Mouse (Mus musculus): Measurements from ENCODE around the gene Pbx4. TPM values are rescaled to one million over a fixed set of nuclear protein-coding genes. Genes with fewer than 3 reads are reported as not detected.

Pbx4 gene
- polyA plus RNA-seq, 1 experiment from 2014 or later: 47.7 TPM

DNA sequence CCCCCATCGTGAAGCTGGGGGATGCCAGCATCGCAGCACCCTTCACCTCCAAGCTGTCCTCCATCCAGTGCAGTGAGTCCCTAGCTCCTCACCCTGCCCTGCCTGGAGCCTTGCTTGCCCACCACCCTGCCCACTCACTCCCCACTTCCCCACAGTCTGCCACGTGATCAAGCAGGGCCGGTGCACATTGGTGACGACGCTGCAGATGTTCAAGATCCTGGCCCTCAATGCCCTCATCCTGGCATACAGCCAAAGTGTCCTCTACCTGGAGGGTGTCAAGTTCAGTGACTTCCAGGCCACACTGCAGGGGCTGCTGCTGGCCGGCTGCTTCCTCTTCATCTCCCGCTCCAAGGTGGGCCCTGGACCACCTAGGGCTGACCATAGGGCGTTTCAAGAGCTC, 26.8 kb upstream of the Pbx4 start:
- H3K27me3 ChIP-seq (replicated peaks; ENCODE audit: control insufficient read depth, insufficient read depth, low read length): no peaks in the 10 kb centered on the region
- 95% methylated on average over 9 of the region's 9 CpGs for WGBS
- no peak overlapping the region for H3K4me2 ChIP-seq (ENCODE audit: low read length)
- no peaks in the 10 kb centered on the region for H3K9me3 ChIP-seq (replicated peaks; ENCODE audit: control insufficient read depth, low read length)
- no peaks in the 10 kb centered on the region for H3K4me1 ChIP-seq (ENCODE audit: control insufficient read depth, insufficient read depth, low read length)
- H3K27ac ChIP-seq (ENCODE audit: low read depth, low read length): no peak overlapping the region
- ATAC-seq: no peak
- H3K4me3 ChIP-seq (ENCODE audit: low read depth, low read length): no peak overlapping the region
- no peak for DNase-seq (ENCODE audit: low spot score)
- no peak overlapping the region for H3K9ac ChIP-seq (ENCODE audit: low read length)
- H3K36me3 ChIP-seq (ENCODE audit: control insufficient read depth, insufficient read depth, low read length): peaks cover 75% of the 10 kb centered on the region

DNA sequence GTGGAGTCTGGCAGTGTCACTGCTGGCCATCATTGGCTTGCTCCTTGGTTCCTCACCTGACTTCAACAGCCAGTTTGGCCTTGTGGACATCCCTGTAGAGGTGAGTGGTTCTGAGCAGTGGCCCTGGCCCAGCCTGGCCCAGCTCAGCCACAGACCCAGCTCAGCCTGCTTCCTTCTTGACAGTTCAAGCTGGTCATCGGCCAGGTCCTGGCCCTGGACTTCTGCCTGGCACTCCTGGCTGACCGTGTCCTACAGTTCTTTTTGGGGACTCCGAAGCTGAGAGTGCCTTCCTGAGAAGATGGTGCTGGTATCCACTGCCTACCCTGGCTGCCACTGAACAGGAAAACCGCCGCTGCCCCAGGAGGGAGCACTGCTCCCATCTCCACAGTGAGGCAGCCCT, 25.1 kb upstream of the Pbx4 start:
- Histone ChIP-seq H3K4me1 (ENCODE audit: control insufficient read depth, insufficient read depth, low read length) (no peaks in the 10 kb centered on the region), H3K9ac (ENCODE audit: low read length) (no peak overlapping the region), H3K4me2 (ENCODE audit: low read length) (no peak overlapping the region), H3K9me3 (replicated peaks; ENCODE audit: control insufficient read depth, low read length) (no peaks in the 10 kb centered on the region), H3K4me3 (ENCODE audit: low read depth, low read length) (no peak overlapping the region), H3K36me3 (ENCODE audit: control insufficient read depth, insufficient read depth, low read length) (peaks cover 67% of the 10 kb centered on the region), H3K27me3 (replicated peaks; ENCODE audit: control insufficient read depth, insufficient read depth, low read length) (no peaks in the 10 kb centered on the region), H3K27ac (ENCODE audit: low read depth, low read length) (no peak overlapping the region)
- ATAC-seq: no peak
- 94% methylated on average over 5 of the region's 5 CpGs for WGBS
- no peak for DNase-seq (ENCODE audit: low spot score)

DNA sequence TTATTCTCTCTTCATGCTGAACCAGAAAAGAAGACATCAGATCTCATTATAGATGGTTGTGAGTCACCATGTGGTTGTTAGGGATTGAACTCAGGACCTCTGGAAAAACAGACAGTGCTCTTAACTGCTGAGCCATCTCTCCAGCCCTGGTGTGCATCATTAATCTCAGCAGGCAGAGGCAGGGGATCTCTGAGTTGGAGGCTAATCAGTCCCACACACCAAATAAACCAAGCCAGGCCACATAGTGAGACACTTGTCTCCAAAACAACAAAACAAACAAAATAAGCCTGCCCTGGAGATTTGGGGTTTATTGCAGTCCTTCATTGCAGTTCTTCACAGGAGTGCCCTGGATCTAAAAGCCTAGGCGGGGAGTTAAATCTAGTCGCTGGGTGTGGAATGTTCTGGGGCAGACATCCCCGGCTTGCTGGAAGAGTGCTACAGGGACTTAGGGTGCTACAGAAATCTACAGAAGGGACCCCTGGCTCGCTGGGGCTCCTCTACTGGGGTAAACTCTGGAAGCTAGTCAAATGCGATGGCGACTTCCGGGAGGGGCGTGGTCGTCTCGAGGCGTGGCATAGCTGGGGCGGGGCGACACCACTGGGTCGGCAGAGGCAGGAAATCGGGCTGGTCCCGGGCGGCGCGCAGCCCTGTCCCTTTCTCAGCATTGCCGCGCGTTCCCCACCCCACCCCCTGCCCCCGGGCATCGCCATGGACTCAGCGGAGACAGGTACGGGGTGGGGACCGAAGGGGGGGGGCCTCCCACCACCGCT, 24.0 kb upstream of the Pbx4 start, which contains the start of gene Gmip:
Gene Gmip, plus strand, starts transcription at position 586 of the 770 bp plus-strand sequence.
- Histone ChIP-seq H3K4me3 (ENCODE audit: low read depth, low read length) (peak within 1 kb of the TSS; percentile 43), H3K27ac (ENCODE audit: low read depth, low read length) (peak within 1 kb of the TSS; percentile 45; the same call in 1 of the 2 replicates), H3K4me2 (ENCODE audit: low read length) (peak within 1 kb of the TSS; percentile 60), H3K27me3 (replicated peaks; ENCODE audit: control insufficient read depth, insufficient read depth, low read length) (no peaks in the 10 kb centered on the region), H3K9me3 (replicated peaks; ENCODE audit: control insufficient read depth, low read length) (no peaks in the 10 kb centered on the region), H3K9ac (ENCODE audit: low read length) (peak within 1 kb of the TSS; percentile 57), H3K36me3 (ENCODE audit: control insufficient read depth, insufficient read depth, low read length) (peaks cover 62% of the 10 kb centered on the region), H3K4me1 (ENCODE audit: control insufficient read depth, insufficient read depth, low read length) (no peaks in the 10 kb centered on the region)
- ATAC-seq (peak; percentile 76), DNase-seq (ENCODE audit: low spot score) (peak; percentile 72)
- WGBS: 6% methylated on average over 26 of the region's 28 CpGs

DNA sequence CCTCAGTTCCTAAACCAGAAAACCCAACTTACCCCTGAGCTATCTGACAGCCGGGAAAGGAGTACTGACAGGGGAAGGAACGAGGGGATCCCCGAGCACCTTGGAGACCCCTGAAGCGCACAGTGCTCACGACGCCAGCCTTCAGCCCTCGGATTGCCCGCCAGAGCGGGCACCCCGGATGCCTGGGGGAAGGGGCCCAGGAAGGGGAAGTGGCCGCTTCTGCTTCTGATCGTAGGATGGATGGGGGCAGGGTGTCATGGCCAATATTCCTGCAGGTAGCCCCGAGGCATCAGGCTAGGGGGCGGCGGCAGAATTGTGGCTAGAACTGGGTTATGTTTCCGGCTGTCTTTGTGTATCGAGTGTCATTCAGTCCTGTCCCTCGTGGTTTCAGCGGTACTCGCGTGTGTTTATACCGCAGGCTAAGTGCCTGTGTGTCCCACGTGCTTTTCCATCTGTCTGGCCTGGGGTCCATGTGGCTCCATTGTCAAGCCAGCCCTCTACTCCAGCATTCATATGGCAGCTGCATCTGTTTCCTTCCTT, 23.4 kb upstream of the Pbx4 start:
- H3K9ac ChIP-seq (ENCODE audit: low read length): peak overlapping the region; percentile 57
- DNase-seq (ENCODE audit: low spot score) (peak; percentile 72), ATAC-seq (peak; percentile 80)
- peak overlapping the region; percentile 60 for H3K4me2 ChIP-seq (ENCODE audit: low read length)
- H3K4me3 ChIP-seq (ENCODE audit: low read depth, low read length): peak overlapping the region; percentile 43
- no peaks in the 10 kb centered on the region for H3K9me3 ChIP-seq (replicated peaks; ENCODE audit: control insufficient read depth, low read length)
- H3K36me3 ChIP-seq (ENCODE audit: control insufficient read depth, insufficient read depth, low read length): peaks cover 61% of the 10 kb centered on the region
- peak overlapping the region; percentile 45; the same call in 1 of the 2 replicates for H3K27ac ChIP-seq (ENCODE audit: low read depth, low read length)
- H3K27me3 ChIP-seq (replicated peaks; ENCODE audit: control insufficient read depth, insufficient read depth, low read length): no peaks in the 10 kb centered on the region
- WGBS: 3% methylated on average over 23 of the region's 23 CpGs
- no peaks in the 10 kb centered on the region for H3K4me1 ChIP-seq (ENCODE audit: control insufficient read depth, insufficient read depth, low read length)

DNA sequence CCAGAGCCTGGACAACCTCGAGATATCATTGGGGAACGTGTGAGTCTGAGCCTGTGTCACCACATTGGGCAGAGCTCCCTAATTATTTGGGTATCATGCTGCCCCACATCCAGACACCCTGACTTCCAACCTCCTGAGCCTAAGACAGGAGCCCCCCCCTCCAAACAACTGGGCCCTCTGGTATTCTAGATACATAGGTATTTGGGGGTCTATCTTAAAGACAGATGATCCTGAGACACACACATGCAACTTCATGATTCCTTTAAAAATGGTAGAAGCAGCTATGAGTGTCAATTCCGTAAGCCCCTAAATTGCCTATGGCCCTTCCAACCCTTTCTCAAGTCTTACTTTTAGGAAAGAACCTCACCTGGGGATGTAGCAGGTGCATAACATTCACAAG, 22.5 kb upstream of the Pbx4 start:
- WGBS: 69% methylated on average over 3 of the region's 3 CpGs
- 0 out of 2 replicates have a peak overlapping the region, but pooled peaks have one; percentile 14 for H3K9ac ChIP-seq (ENCODE audit: low read length)
- ATAC-seq (no peak), DNase-seq (ENCODE audit: low spot score) (no peak)
- peak overlapping the region; percentile 43; the same call in 1 of the 2 replicates for H3K4me3 ChIP-seq (ENCODE audit: low read depth, low read length)
- no peak overlapping the region; the same call in 1 of the 2 replicates for H3K27ac ChIP-seq (ENCODE audit: low read depth, low read length)
- H3K9me3 ChIP-seq (replicated peaks; ENCODE audit: control insufficient read depth, low read length): no peaks in the 10 kb centered on the region
- H3K36me3 ChIP-seq (ENCODE audit: control insufficient read depth, insufficient read depth, low read length): peaks cover 62% of the 10 kb centered on the region
- no peaks in the 10 kb centered on the region for H3K27me3 ChIP-seq (replicated peaks; ENCODE audit: control insufficient read depth, insufficient read depth, low read length)
- no peaks in the 10 kb centered on the region for H3K4me1 ChIP-seq (ENCODE audit: control insufficient read depth, insufficient read depth, low read length)
- peak overlapping the region; percentile 60 for H3K4me2 ChIP-seq (ENCODE audit: low read length)

DNA sequence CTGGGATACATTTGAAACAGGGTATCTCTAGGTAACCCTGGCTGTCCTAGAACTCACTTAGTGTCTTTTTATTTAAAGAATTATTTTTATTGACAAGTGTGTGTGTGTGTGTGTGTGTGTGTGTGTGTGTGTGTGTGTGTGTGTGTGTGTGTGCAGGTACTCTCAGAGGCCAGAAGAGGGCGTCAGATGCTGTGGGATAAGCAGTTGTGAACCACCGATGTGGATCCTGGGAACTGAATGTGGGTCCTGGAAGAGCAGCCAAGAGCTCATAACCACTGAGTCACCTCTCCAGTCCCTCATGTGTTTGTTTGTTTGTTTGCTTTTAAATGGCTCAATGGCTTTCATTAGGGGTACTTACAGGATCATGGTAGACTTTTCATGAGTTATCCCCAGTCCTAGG, 17.4 kb upstream of the Pbx4 start:
- DNase-seq (ENCODE audit: low spot score) (no peak), ATAC-seq (no peak)
- no peaks in the 10 kb centered on the region for H3K4me1 ChIP-seq (ENCODE audit: control insufficient read depth, insufficient read depth, low read length)
- no peak overlapping the region for H3K27ac ChIP-seq (ENCODE audit: low read depth, low read length)
- H3K4me3 ChIP-seq (ENCODE audit: low read depth, low read length): no peak overlapping the region
- H3K36me3 ChIP-seq (ENCODE audit: control insufficient read depth, insufficient read depth, low read length): peaks cover 59% of the 10 kb centered on the region
- 88% methylated on average over 2 of the region's 2 CpGs for WGBS
- H3K4me2 ChIP-seq (ENCODE audit: low read length): no peak overlapping the region
- no peak overlapping the region for H3K9ac ChIP-seq (ENCODE audit: low read length)
- H3K9me3 ChIP-seq (replicated peaks; ENCODE audit: control insufficient read depth, low read length): no peaks in the 10 kb centered on the region
- no peaks in the 10 kb centered on the region for H3K27me3 ChIP-seq (replicated peaks; ENCODE audit: control insufficient read depth, insufficient read depth, low read length)

DNA sequence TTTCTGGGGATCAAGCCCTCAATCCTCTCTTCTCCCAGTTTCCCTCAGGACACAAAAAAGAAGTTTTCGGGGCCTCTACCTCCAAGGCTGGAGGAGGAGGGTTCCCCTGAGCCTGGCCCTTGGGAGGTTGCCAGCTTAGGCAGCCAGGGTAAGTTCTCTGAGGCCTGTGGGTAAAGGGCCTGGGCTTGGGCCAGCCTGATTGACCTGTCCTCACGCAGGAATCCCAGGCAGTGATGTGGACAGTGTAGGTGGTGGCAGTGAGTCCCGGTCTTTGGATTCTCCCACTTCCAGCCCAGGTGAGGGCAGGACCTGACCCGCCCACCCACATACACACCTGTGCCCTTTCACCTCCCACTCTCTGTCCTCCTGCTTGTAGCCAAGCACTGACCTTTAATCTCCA, 16.9 kb upstream of the Pbx4 start:
- Histone ChIP-seq H3K9me3 (replicated peaks; ENCODE audit: control insufficient read depth, low read length) (no peaks in the 10 kb centered on the region), H3K4me3 (ENCODE audit: low read depth, low read length) (no peak overlapping the region), H3K27ac (ENCODE audit: low read depth, low read length) (no peak overlapping the region), H3K9ac (ENCODE audit: low read length) (no peak overlapping the region), H3K4me2 (ENCODE audit: low read length) (no peak overlapping the region), H3K4me1 (ENCODE audit: control insufficient read depth, insufficient read depth, low read length) (no peaks in the 10 kb centered on the region), H3K27me3 (replicated peaks; ENCODE audit: control insufficient read depth, insufficient read depth, low read length) (no peaks in the 10 kb centered on the region), H3K36me3 (ENCODE audit: control insufficient read depth, insufficient read depth, low read length) (peaks cover 59% of the 10 kb centered on the region)
- DNase-seq (ENCODE audit: low spot score) (no peak), ATAC-seq (no peak)
- WGBS: 96% methylated on average over 4 of the region's 4 CpGs

DNA sequence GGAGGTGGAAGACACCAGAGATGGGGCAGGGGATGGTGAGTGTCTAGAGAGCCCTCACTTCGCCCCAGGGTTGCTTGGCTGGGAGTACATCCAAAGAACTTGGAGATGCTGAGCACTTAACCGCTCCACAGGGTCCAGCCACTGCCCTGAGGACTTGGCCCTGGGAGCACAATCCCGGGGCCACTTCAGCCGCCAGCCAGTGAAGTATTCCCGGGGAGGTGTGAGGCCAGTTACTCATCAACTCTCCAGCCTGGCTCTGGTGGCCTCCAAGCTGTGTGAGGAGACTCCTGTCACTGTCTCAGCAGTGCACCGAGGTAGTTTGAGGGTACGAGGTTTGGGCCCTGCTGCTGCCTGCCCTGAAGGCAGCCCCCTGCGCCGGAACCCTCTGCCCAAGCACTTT, 11.8 kb upstream of the Pbx4 start:
- ATAC-seq (no peak), DNase-seq (ENCODE audit: low spot score) (no peak)
- H3K9me3 ChIP-seq (replicated peaks; ENCODE audit: control insufficient read depth, low read length): no peaks in the 10 kb centered on the region
- H3K27me3 ChIP-seq (replicated peaks; ENCODE audit: control insufficient read depth, insufficient read depth, low read length): no peaks in the 10 kb centered on the region
- WGBS: 93% methylated on average over 9 of the region's 9 CpGs
- peaks cover 33% of the 10 kb centered on the region for H3K36me3 ChIP-seq (ENCODE audit: control insufficient read depth, insufficient read depth, low read length)
- peaks cover 21% of the 10 kb centered on the region for H3K4me1 ChIP-seq (ENCODE audit: control insufficient read depth, insufficient read depth, low read length)
- no peak overlapping the region for H3K4me3 ChIP-seq (ENCODE audit: low read depth, low read length)
- H3K27ac ChIP-seq (ENCODE audit: low read depth, low read length): no peak overlapping the region
- no peak overlapping the region for H3K9ac ChIP-seq (ENCODE audit: low read length)
- no peak overlapping the region for H3K4me2 ChIP-seq (ENCODE audit: low read length)

DNA sequence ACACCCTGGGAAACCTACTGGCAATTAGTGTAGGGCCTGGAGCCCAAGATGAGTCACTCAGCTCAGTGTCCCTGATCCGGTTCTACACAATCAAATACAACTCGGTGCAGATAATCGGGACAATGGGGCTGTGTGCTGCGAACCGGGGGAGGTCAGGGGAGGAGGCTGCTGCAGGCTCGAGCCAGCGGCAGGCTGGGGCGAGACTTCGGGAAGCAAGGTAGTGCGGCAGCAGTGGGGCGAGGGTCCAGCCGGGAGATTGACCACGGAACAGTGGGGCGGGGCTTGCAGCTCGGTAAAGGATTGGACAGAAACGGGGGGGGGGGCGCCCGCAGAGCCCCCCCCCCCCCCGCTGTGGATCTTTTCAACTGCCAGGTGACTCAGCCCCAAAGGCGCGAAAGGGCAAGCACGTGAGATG, 10.3 kb upstream of the Pbx4 start:
- 2% methylated on average over 13 of the region's 22 CpGs for WGBS
- Histone ChIP-seq H3K9me3 (replicated peaks; ENCODE audit: control insufficient read depth, low read length) (no peaks in the 10 kb centered on the region), H3K27ac (ENCODE audit: low read depth, low read length) (0 out of 2 replicates have a peak overlapping the region, but pooled peaks have one; percentile 5), H3K4me1 (ENCODE audit: control insufficient read depth, insufficient read depth, low read length) (peaks cover 21% of the 10 kb centered on the region), H3K27me3 (replicated peaks; ENCODE audit: control insufficient read depth, insufficient read depth, low read length) (no peaks in the 10 kb centered on the region), H3K4me2 (ENCODE audit: low read length) (peak overlapping the region; percentile 81), H3K9ac (ENCODE audit: low read length) (peak overlapping the region; percentile 69), H3K4me3 (ENCODE audit: low read depth, low read length) (peak overlapping the region; percentile 58), H3K36me3 (ENCODE audit: control insufficient read depth, insufficient read depth, low read length) (peaks cover 30% of the 10 kb centered on the region)
- peak; percentile 67 for DNase-seq (ENCODE audit: low spot score)
- peak; percentile 66 for ATAC-seq

All from forebrain, embryonic 14.5 days (tissue).